Mouse (Mus musculus) liver, postnatal 0 days (tissue): Measurements from ENCODE around the gene Nudcd2.

ENCODE experiments used
- CTCF ChIP-seq: sonication (generic); IDR thresholded peaks from 2 replicates; pipeline ENCODE4 v1.5.1; 2016; ENCODE audit warnings: antibody characterized with exemption, low read depth
- EP300 ChIP-seq: IDR thresholded peaks from 2 replicates; pipeline ENCODE4 v1.6.1; 2016; ENCODE audit warnings: antibody characterized with exemption, low read depth, mild to moderate bottlenecking

DNA sequence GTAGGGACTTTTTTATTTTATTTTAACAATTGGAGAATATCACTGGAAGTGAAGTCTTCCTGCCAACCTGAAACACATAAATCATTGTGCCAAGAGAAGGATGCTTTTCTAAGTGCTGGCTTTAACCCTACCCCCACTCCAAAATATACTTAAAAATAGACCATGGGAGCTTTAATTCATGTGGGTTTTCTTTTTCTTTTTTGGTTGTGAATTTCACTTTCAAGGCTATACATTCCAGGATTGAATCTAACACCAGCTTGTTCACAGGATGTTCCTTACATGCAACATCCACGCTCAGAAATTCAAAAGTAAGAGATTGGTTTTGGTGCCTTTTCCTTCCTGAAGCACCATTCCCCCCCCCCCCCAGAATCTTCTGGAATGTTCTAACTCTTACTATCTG is 49.9 kb downstream of the Nudcd2 start:
- TF ChIP-seq CTCF, result no peak
- no peak for TF ChIP-seq EP300
